Mouse (Mus musculus): ENCODE measurements around the gene Hist1h4d.
A peak's percentile ranks its signal among the peaks of the same experiment; 100 is the strongest.
"Not testable (repeated sequence)": the region's sequence is repeated elsewhere in the genome, so short reads cannot be mapped to it uniquely, and the experiment has no call there.

The Hist1h4d gene

GRCm38 (mm10) chr13:23581408-23582218 lies at the start of gene Hist1h4d:
Gene Hist1h4d (plus strand): TSS chr13:23581598.
- peak; percentile 96 for DNase-seq

- no peak for DNase-seq
Observed at GRCm38 (mm10) chr13:23532262-23533075, 48.9 kb upstream of the Hist1h4d start.

- peak; percentile 57 for DNase-seq
Observed at GRCm38 (mm10) chr13:23533560-23534367, 47.6 kb upstream of the Hist1h4d start, which contains the start of gene Hist1h2af. Gene Hist1h2af (plus strand): TSS chr13:23533906.

GRCm38 (mm10) chr13:23534368-23535131 lies 46.8 kb upstream of the Hist1h4d start:
- no peak for DNase-seq

GRCm38 (mm10) chr13:23535137-23536075 lies 46.0 kb upstream of the Hist1h4d start, which contains the start of gene Hist1h3g:
Gene Hist1h3g (plus strand): TSS chr13:23535422.
- peak; percentile 77 for DNase-seq

GRCm38 (mm10) chr13:23536076-23536822 lies 45.1 kb upstream of the Hist1h4d start:
- DNase-seq = no peak

- DNase-seq = no peak
Observed at GRCm38 (mm10) chr13:23537006-23537710, 44.2 kb upstream of the Hist1h4d start.

- no peak for DNase-seq
Observed at GRCm38 (mm10) chr13:23538249-23538648, 43.1 kb upstream of the Hist1h4d start.

GRCm38 (mm10) chr13:23539821-23540220 lies 41.6 kb upstream of the Hist1h4d start:
- not testable (repeated sequence) for DNase-seq

- no peak for DNase-seq
Observed at GRCm38 (mm10) chr13:23541497-23541896, 39.9 kb upstream of the Hist1h4d start.

- DNase-seq = not testable (repeated sequence)
Observed at GRCm38 (mm10) chr13:23542225-23542980, 39.0 kb upstream of the Hist1h4d start.

- DNase-seq = peak; percentile 77
Observed at GRCm38 (mm10) chr13:23542999-23543607, 38.3 kb upstream of the Hist1h4d start, which contains the start of gene Hist1h2bh. Gene Hist1h2bh (minus strand): TSS chr13:23543392.

- peak; percentile 65 for DNase-seq
Observed at GRCm38 (mm10) chr13:23543965-23544786, 37.2 kb upstream of the Hist1h4d start, which contains the start of gene Hist1h3f. Gene Hist1h3f (plus strand): TSS chr13:23544052.

GRCm38 (mm10) chr13:23544787-23545120 lies 36.6 kb upstream of the Hist1h4d start:
- not testable (repeated sequence) for DNase-seq

- DNase-seq = no peak
Observed at GRCm38 (mm10) chr13:23546694-23547093, 34.7 kb upstream of the Hist1h4d start.

- DNase-seq = no peak
Observed at GRCm38 (mm10) chr13:23550761-23551145, 30.6 kb upstream of the Hist1h4d start.

All from kidney, adult 11 months (tissue).